Mouse (Mus musculus): ENCODE data around the gene Klf13. TPM values are rescaled to one million over a fixed set of nuclear protein-coding genes. Genes with fewer than 3 reads are reported as not detected.
A peak's percentile ranks its signal among the peaks of the same experiment; 100 is the strongest.

Gene Klf13
- polyA plus RNA-seq, 1 experiment from 2014 or later, result 18.8 TPM

DNA sequence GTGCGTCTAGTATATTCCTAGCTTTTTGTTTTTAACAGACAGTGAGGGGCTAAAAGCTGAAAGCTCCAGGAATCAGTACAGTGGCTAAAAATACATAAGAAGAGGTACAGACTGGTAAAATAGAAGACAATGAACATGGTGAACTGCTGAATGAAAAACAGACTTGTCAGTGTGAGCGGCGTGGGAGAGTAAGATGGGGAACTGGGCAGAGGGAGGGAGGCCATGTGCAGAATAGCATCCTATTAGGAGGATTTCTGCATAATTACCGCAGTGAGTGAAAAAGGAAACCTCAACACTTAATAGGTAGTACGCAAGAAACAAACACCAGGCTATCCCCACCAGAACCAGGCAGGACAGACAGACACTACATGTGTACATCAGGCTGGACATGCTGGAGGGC lies 45.5 kb downstream of the Klf13 start:
- ATAC-seq (replicated peaks; ENCODE audit: insufficient number of reproducible peaks, low FRiP score, low TSS enrichment), result no peak
- no peaks in the 10 kb centered on the region for H3K27me3 ChIP-seq (ENCODE audit: control insufficient read depth, insufficient read depth, low read length)
- 0 out of 2 replicates have a peak, but pooled peaks cover 2% of the 10 kb centered on the region for H3K36me3 ChIP-seq (ENCODE audit: control insufficient read depth, insufficient read depth, low read length)
- WGBS (ENCODE audit: insufficient replicate concordance), result 93% methylated on average over 5 of the region's 5 CpGs
- H3K4me2 ChIP-seq, result no peak overlapping the region
- H3K4me3 ChIP-seq (ENCODE audit: low read depth, low read length), result no peak overlapping the region
- H3K9me3 ChIP-seq (replicated peaks; ENCODE audit: control insufficient read depth, low read length), result no peaks in the 10 kb centered on the region
- H3K27ac ChIP-seq (ENCODE audit: low read depth, low read length), result no peak overlapping the region
- H3K9ac ChIP-seq (ENCODE audit: low read depth, low read length), result no peak overlapping the region
- peaks cover 13% of the 10 kb centered on the region for H3K4me1 ChIP-seq (ENCODE audit: control insufficient read depth, insufficient read depth, low read length)

DNA sequence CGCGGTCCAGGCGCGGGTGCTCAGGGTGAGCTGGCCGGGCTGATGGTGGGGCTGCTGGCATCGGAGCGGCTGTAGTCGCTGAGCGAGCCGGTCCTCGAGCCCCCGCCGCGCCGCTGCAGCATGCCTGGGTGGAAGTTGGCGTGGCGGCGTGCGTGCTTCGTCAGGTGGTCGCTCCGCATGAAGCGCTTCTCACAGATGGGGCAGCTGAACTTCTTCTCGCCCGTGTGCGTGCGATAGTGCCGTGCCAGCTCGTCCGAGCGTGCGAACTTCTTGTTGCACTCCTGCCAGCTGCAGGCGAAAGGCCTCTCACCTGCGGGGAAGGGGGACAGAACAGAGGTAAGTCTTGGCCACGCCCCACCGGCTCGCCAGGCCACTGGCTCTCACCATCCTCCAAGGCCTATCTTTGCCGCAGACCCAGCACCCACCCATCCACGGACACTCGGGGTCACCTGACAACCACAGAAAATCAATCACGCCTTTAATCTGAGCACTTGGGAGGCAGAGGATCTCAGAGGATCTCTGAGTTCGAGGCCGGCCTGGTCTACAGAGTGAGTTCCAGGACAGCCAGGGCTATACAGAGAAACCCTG lies 47.1 kb downstream of the Klf13 start:
- H3K36me3 ChIP-seq (ENCODE audit: control insufficient read depth, insufficient read depth, low read length), result 0 out of 2 replicates have a peak, but pooled peaks cover 2% of the 10 kb centered on the region
- H3K27me3 ChIP-seq (ENCODE audit: control insufficient read depth, insufficient read depth, low read length), result no peaks in the 10 kb centered on the region
- H3K4me1 ChIP-seq (ENCODE audit: control insufficient read depth, insufficient read depth, low read length), result peaks cover 7% of the 10 kb centered on the region
- H3K9me3 ChIP-seq (replicated peaks; ENCODE audit: control insufficient read depth, low read length), result no peaks in the 10 kb centered on the region
- H3K9ac ChIP-seq (ENCODE audit: low read depth, low read length), result no peak overlapping the region
- no peak for ATAC-seq (replicated peaks; ENCODE audit: insufficient number of reproducible peaks, low FRiP score, low TSS enrichment)
- H3K4me2 ChIP-seq, result no peak overlapping the region
- no peak overlapping the region for H3K27ac ChIP-seq (ENCODE audit: low read depth, low read length)
- WGBS (ENCODE audit: insufficient replicate concordance), result 73% methylated on average over 43 of the region's 43 CpGs
- no peak overlapping the region for H3K4me3 ChIP-seq (ENCODE audit: low read depth, low read length)

DNA sequence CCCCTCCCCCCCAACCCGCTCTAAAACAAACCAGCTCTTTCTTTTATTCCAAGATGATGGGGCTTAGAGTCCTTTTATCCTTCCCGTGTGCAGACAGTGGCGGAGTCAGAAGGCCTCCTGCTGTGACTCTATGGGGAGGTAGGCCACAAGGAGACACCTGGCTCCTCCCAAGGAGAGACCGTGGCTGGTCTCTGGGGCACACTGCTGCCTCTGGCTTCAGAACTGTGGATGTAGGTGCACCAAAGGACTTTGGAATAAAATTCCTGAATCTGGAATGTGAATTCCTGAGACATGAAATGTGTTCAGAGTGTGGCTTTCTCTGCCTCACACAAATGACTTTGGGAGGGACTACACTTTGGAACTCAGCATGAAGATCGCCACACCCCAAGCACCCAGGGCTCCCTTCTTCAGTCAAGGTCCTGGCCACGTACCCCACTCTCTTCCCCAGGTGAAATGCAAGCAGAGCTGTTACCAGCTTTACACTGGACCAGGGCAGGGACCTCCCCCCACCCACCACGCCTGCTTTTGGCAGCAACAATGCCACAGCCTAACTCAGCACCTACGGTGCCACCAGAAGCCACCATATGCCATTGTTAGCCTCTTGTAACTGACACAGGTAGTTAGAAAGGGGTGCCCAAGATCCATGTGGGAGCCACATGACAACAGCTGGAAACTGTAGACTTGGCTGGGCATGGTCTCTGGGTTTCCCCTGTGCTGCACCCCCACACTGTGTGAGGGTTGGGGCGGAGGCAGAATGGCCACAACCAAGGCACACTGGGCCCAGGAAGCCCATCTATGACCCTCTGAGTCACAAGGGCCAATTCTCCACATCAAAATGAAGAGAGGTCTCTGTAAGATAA lies 49.4 kb downstream of the Klf13 start:
- Histone ChIP-seq H3K9ac (ENCODE audit: low read depth, low read length) (no peak overlapping the region), H3K4me3 (ENCODE audit: low read depth, low read length) (no peak overlapping the region), H3K9me3 (replicated peaks; ENCODE audit: control insufficient read depth, low read length) (no peaks in the 10 kb centered on the region), H3K4me2 (no peak overlapping the region), H3K4me1 (ENCODE audit: control insufficient read depth, insufficient read depth, low read length) (peaks cover 7% of the 10 kb centered on the region), H3K27ac (ENCODE audit: low read depth, low read length) (no peak overlapping the region), H3K36me3 (ENCODE audit: control insufficient read depth, insufficient read depth, low read length) (0 out of 2 replicates have a peak, but pooled peaks cover 2% of the 10 kb centered on the region), H3K27me3 (ENCODE audit: control insufficient read depth, insufficient read depth, low read length) (no peaks in the 10 kb centered on the region)
- ATAC-seq (replicated peaks; ENCODE audit: insufficient number of reproducible peaks, low FRiP score, low TSS enrichment), result no peak
- 80% methylated on average over 9 of the region's 9 CpGs for WGBS (ENCODE audit: insufficient replicate concordance)

DNA sequence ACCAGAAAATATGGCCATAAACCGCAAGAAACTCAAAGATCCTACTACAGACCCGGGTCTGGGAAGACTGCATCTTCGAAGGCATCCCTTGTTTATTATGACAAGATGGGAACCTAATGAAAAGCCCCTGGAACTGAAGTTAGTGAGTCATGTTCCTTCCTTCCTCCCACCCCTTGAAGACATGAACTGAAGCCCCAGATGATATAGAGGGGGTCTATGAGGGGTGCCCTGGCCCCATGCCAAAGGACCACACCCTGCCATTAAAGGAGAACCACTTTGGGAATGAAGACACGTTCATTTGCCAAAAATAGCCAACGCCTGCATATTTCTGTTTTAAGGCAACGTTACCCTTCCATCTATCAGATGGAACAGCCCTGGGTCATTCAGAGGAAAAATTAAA lies 50.0 kb downstream of the Klf13 start:
- Histone ChIP-seq H3K27me3 (ENCODE audit: control insufficient read depth, insufficient read depth, low read length) (no peaks in the 10 kb centered on the region), H3K4me2 (no peak overlapping the region), H3K9ac (ENCODE audit: low read depth, low read length) (no peak overlapping the region), H3K36me3 (ENCODE audit: control insufficient read depth, insufficient read depth, low read length) (0 out of 2 replicates have a peak, but pooled peaks cover 2% of the 10 kb centered on the region), H3K9me3 (replicated peaks; ENCODE audit: control insufficient read depth, low read length) (no peaks in the 10 kb centered on the region), H3K4me3 (ENCODE audit: low read depth, low read length) (no peak overlapping the region), H3K27ac (ENCODE audit: low read depth, low read length) (no peak overlapping the region), H3K4me1 (ENCODE audit: control insufficient read depth, insufficient read depth, low read length) (peaks cover 7% of the 10 kb centered on the region)
- WGBS (ENCODE audit: insufficient replicate concordance), result 67% methylated on average over 6 of the region's 6 CpGs
- no peak for ATAC-seq (replicated peaks; ENCODE audit: insufficient number of reproducible peaks, low FRiP score, low TSS enrichment)

DNA sequence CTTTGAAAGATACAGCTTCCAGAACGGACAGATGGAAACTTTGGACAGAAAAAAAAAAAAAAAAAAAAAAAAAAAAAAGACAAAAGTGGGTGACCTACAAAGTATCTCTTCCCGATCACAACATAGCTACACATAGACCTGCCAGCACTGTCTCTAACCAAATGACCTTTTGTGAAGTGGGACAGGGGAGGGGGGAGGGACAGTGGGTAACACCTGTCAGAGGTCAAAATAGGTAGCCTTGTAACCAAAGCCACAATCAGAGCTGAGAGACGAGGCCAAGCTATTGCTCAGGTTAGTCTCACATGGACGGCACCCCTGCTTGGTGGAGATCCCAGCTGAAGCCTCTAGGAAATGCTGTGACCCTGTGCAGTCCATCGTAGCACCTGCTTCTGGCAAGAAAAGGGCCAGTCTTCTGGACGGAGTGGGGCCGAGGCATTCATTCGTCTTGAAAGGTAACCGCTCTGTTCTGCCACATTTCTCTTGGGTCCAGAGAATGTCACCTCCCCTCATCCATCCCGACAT lies 51.1 kb downstream of the Klf13 start:
- Histone ChIP-seq H3K36me3 (ENCODE audit: control insufficient read depth, insufficient read depth, low read length) (0 out of 2 replicates have a peak, but pooled peaks cover 2% of the 10 kb centered on the region), H3K27ac (ENCODE audit: low read depth, low read length) (no peak overlapping the region), H3K9me3 (replicated peaks; ENCODE audit: control insufficient read depth, low read length) (no peaks in the 10 kb centered on the region), H3K4me2 (no peak overlapping the region), H3K9ac (ENCODE audit: low read depth, low read length) (no peak overlapping the region), H3K4me3 (ENCODE audit: low read depth, low read length) (no peak overlapping the region), H3K27me3 (ENCODE audit: control insufficient read depth, insufficient read depth, low read length) (no peaks in the 10 kb centered on the region), H3K4me1 (ENCODE audit: control insufficient read depth, insufficient read depth, low read length) (peaks cover 7% of the 10 kb centered on the region)
- 81% methylated on average over 10 of the region's 10 CpGs for WGBS (ENCODE audit: insufficient replicate concordance)
- ATAC-seq (replicated peaks; ENCODE audit: insufficient number of reproducible peaks, low FRiP score, low TSS enrichment), result no peak

DNA sequence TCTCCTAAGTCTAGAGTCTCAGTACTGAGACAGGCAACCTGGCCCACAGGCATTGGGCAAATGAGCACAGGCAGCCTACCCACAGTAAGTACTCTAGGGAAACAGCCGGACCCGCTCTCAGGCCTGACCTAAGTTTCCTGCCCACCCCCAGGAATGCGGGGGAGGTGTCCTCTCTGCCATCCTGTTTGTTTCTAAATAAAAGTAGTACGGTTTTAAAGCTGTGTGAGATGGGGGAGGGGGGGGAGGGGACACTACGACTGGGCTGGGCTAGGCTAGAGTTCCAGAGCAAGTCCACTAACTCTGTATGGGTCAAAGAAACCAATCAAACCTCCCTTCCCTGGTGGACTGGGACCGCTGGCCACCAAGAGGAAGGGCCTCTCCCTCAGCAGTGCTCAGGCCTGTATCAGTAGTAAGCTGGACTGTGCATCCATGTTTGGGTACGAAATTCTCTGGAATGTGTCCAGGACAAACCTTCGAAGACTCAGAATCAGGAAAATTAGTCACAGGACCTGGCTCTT lies 51.6 kb downstream of the Klf13 start:
- H3K4me3 ChIP-seq (ENCODE audit: low read depth, low read length), result no peak overlapping the region
- no peak overlapping the region for H3K27ac ChIP-seq (ENCODE audit: low read depth, low read length)
- H3K27me3 ChIP-seq (ENCODE audit: control insufficient read depth, insufficient read depth, low read length), result no peaks in the 10 kb centered on the region
- H3K9me3 ChIP-seq (replicated peaks; ENCODE audit: control insufficient read depth, low read length), result no peaks in the 10 kb centered on the region
- WGBS (ENCODE audit: insufficient replicate concordance), result 39% methylated on average over 8 of the region's 8 CpGs
- no peak overlapping the region for H3K4me2 ChIP-seq
- no peak overlapping the region for H3K9ac ChIP-seq (ENCODE audit: low read depth, low read length)
- ATAC-seq (replicated peaks; ENCODE audit: insufficient number of reproducible peaks, low FRiP score, low TSS enrichment), result peak; percentile 11; the same call in 1 of the 2 replicates
- peaks cover 7% of the 10 kb centered on the region for H3K4me1 ChIP-seq (ENCODE audit: control insufficient read depth, insufficient read depth, low read length)
- 0 out of 2 replicates have a peak, but pooled peaks cover 2% of the 10 kb centered on the region for H3K36me3 ChIP-seq (ENCODE audit: control insufficient read depth, insufficient read depth, low read length)

DNA sequence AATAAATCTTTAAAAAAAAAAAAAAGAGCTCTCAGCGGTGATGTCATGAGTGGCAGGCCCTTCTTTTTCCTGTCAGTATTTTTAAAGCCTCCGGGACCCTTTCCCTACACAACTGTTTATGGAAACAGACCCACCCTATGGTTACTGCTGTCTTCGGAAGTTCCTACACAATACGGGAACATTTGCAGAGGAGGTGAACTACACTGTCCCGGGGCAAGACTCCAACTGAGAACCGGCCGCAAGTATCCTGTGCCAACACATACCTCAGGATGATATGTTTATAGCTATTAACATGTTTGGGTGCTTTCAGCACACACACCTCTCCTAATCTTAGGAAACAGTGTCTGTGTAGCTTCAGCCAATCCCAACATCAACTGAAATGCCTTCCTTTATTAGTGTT lies 53.7 kb downstream of the Klf13 start:
- no peak overlapping the region for H3K27ac ChIP-seq (ENCODE audit: low read depth, low read length)
- H3K4me3 ChIP-seq (ENCODE audit: low read depth, low read length), result no peak overlapping the region
- H3K9me3 ChIP-seq (replicated peaks; ENCODE audit: control insufficient read depth, low read length), result no peaks in the 10 kb centered on the region
- H3K36me3 ChIP-seq (ENCODE audit: control insufficient read depth, insufficient read depth, low read length), result no peaks in the 10 kb centered on the region
- no peak overlapping the region for H3K4me2 ChIP-seq
- no peak overlapping the region for H3K9ac ChIP-seq (ENCODE audit: low read depth, low read length)
- H3K4me1 ChIP-seq (ENCODE audit: control insufficient read depth, insufficient read depth, low read length), result peaks cover 7% of the 10 kb centered on the region
- 85% methylated on average over 7 of the region's 7 CpGs for WGBS (ENCODE audit: insufficient replicate concordance)
- no peak for ATAC-seq (replicated peaks; ENCODE audit: insufficient number of reproducible peaks, low FRiP score, low TSS enrichment)
- no peaks in the 10 kb centered on the region for H3K27me3 ChIP-seq (ENCODE audit: control insufficient read depth, insufficient read depth, low read length)

DNA sequence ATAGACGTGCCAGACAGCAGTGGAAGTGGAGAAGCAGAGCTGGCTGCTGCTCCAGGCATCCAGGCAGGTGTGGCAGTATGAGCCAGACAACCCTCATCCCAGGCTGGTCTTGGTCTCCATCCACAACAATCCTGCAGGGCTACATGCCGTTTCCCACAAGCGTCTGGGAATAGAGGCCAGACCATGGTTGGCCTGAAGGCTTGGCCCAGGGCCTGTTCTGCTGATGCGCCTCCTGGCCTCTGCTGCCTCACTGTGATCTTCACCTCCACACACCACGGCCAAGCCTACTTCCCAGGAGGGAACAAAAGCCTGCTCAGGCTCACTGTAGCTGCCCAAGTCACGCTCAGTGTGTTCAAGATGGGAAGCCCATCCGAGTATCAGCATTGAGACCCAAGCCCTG lies 56.0 kb downstream of the Klf13 start:
- Histone ChIP-seq H3K4me2 (no peak overlapping the region), H3K27ac (ENCODE audit: low read depth, low read length) (no peak overlapping the region), H3K4me1 (ENCODE audit: control insufficient read depth, insufficient read depth, low read length) (peaks cover 5% of the 10 kb centered on the region), H3K36me3 (ENCODE audit: control insufficient read depth, insufficient read depth, low read length) (no peaks in the 10 kb centered on the region), H3K27me3 (ENCODE audit: control insufficient read depth, insufficient read depth, low read length) (no peaks in the 10 kb centered on the region), H3K4me3 (ENCODE audit: low read depth, low read length) (no peak overlapping the region), H3K9ac (ENCODE audit: low read depth, low read length) (no peak overlapping the region), H3K9me3 (replicated peaks; ENCODE audit: control insufficient read depth, low read length) (no peaks in the 10 kb centered on the region)
- 80% methylated on average over 7 of the region's 7 CpGs for WGBS (ENCODE audit: insufficient replicate concordance)
- ATAC-seq (replicated peaks; ENCODE audit: insufficient number of reproducible peaks, low FRiP score, low TSS enrichment), result no peak

Measured in heart, embryonic 11.5 days (tissue).